Mouse (Mus musculus) brown adipose tissue, adult 24 weeks (tissue): ENCODE measurements around the gene Jund. TPM values are rescaled to one million over a fixed set of nuclear protein-coding genes. Genes with fewer than 3 reads are reported as not detected.

Experiments used
- H3K27ac ChIP-seq: fragments of 200-500 bp; replicated peaks from 2 replicates; pipeline ENCODE4 v1.5.1; 2012; ENCODE audit warnings: low read depth, mild to moderate bottlenecking, low read length
- H3K4me1 ChIP-seq: fragments of 200-500 bp; 2 replicates; pipeline ENCODE4 v1.6.1; 2012; ENCODE audit warnings: low read length, mixed read lengths; ENCODE audit not compliant: control insufficient read depth, insufficient read depth, insufficient read length
- H3K4me3 ChIP-seq: fragments of 200-500 bp; 2 replicates; pipeline ENCODE4 v1.5.1; 2012; ENCODE audit warnings: low read depth, mild to moderate bottlenecking, low read length, moderate library complexity; ENCODE audit not compliant: insufficient read depth
- polyA plus RNA-seq: library from polyadenylated mRNA; stranded (reverse); fragments of >200 nt; gene quantifications from 2 replicates; pipeline ENCODE4 v1.2.4, GENCODE M21; 2012; ENCODE audit not compliant: missing spikeins, insufficient read depth, insufficient read length

The Jund gene
- polyA plus RNA-seq, 1 experiment, result 111 TPM

DNA sequence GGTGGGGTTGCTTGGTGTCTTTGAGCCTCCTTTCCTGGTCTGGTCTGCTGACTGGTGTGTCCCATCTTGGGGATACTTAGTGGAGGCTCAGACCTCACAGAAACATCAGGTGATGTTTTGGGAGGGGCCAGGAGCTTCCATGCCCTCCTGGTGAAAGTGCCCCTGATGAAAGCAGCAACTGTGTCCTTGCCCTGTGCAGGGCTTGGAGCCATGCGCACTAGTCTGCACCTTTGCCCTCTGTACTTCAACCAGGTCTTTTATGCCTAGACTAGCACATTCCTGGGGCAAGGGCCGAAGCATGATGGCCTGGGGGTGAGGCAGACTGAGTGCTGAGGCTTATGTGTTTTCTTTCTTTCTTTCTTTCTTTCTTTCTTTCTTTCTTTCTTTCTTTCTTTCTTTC lies 33.1 kb upstream of the Jund start:
- Histone ChIP-seq H3K4me3 (no peak overlapping the region), H3K27ac (no peak overlapping the region)

DNA sequence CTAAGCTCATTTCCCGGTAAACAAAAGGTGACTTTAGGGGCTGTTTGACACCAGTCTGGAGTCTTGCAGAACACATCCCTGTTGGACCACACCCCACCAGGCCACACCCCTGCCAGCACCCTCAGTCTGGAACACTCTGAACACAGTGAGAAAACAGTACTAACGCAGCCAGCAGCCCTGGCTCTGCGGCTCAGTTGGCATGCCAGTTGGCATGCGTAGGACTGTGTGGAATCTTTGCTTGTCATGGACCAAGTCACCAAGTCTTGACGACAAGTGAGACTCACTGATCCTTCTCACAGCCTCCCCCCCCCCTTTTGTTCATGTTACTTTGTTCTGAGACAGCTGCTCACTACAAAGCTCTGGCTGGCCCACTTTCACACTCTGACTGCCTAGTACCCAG lies 31.7 kb upstream of the Jund start:
- Histone ChIP-seq H3K27ac (no peak overlapping the region), H3K4me1 (0 out of 2 replicates have a peak, but pooled peaks cover 5% of the 10 kb centered on the region), H3K4me3 (no peak overlapping the region)

More for the DNA sequence above, 33.1 kb upstream of the Jund start:
- 0 out of 2 replicates have a peak, but pooled peaks cover 5% of the 10 kb centered on the region for H3K4me1 ChIP-seq

DNA sequence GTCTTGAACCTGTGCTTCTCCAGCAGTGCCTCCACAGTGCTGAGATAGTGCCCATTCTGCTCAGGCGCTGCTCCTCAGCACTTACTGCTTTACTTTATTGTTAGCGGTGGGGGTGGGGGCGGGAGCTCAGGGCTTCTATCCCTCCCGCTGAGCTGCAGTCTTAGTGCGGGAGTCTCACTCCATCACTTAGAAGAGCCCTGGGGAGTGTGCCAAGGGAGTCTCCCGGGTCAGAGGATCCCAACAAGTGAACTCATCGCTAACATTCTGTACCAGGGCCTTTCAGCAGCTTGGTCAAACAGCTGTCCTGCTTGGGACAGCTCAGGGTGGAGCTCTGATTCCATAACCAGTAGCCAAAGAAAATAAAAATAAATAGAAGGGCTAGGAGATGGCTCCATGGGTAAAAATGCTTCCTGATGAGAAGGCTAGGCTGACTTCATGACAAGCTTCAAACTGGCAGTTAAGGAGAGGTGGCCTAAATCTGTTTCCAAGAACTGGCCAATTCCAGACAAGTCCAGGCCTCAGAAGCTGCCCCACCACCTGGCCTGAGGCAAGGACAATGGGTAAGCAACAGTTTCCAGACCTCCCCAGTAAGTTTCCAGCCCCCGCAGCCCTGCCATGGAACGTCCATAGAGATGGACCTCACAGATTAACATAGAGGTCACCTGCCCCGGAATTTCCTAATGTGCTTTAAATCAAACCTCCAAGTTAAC lies 27.0 kb upstream of the Jund start:
- Histone ChIP-seq H3K4me3 (no peak overlapping the region), H3K27ac (no peak overlapping the region), H3K4me1 (peaks cover 12% of the 10 kb centered on the region)

DNA sequence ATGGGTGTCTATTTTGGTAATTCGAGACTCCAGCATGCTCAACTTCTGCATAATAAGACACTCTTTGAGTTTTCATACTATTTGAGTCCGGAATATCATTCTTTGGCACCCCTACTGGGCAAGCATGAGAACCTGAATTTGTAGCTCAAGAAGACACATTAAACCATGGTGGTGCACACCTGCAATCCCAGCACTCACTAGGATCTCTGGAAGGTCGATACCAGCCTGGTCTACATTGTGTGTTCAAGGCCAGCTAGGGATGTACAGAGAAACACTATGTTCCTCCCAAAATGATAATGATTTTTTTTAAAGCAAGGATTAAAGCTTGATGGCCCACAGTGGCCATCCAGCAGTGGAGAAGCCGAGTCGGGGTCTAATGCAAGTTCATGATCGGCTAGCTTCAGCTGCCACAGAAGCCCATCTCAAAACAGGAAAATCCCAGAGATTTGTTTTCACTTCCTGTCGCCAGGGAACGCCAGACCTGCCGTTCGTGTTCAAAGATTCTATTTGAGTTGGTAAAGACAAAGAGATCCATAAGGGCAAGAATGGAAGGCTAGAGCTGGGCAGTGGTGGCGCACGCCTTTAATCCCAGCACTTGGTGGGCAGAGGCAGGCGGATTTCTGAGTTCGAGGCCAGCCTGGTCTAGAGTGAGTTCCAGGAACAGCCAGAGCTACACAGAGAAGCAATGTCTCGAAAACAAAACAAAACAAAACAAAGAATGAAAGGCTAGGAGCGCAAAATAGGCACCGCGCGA lies 26.2 kb upstream of the Jund start:
- peaks cover 11% of the 10 kb centered on the region for H3K4me1 ChIP-seq
- peak overlapping the region; percentile 48 for H3K4me3 ChIP-seq
- H3K27ac ChIP-seq, result peak overlapping the region; percentile 72

DNA sequence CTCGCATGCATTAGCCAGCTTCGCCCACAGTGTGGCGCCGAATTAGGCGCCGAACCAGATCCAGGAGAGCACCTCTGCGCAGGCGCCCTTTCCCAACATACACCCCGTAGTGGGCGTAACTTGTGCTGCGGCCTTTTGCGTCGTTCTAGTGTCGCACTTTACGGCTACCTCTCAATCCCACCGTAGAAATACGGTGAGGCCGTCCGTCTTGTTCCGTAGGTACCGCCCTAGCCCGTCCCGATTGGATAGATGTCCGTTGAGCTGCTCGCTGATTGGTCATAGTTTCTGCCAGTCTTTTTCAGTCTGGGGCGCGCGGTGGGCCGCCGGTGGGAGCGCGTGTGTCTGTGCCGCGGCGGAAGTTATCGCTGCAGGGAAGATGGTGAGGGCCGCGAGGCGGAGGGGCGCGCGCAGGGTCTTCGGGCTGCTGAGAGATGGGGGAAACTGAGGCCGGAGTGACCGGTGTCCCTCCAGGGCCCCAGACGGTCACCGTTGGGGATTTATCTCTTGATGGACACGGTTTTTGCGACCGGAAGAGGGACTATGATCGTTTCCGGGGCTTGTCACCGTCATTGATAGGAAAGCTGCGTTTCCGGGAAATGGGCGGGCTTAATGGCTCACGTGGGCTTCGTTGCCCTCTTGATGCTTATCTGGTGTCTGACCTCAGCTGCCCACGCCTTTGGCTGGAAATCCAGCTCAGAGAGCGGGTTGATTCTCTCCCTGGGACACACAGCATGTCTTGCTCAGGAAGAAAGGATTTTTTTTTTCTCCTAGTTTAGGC lies 25.5 kb upstream of the Jund start, which contains the start of gene Lsm4:
Lsm4 (plus strand) TSS at position 170 of the 778 bp plus-strand sequence.
- Histone ChIP-seq H3K27ac (peak within 1 kb of the TSS; percentile 97), H3K4me3 (peak within 1 kb of the TSS; percentile 77), H3K4me1 (peaks cover 11% of the 10 kb centered on the region)

DNA sequence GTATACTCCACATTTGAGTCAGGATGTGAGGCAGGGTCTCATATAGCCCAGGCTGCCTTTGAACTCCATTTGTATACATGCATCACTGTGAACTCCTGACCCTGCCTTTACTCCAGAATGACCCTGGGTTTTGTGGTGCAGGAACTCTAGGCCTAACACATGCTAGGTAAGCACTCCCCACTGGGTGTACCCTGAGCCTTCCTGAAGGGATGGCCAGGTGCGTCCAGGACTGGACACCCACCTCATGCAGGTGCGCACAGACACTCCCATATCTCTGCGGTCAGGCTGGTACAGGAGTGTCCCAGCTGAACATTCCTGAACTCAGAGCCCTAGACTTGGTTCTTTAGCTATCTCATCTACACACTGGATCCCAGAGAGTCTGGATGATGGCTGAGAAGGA lies 24.6 kb upstream of the Jund start:
- peak overlapping the region; percentile 96 for H3K27ac ChIP-seq
- peak overlapping the region; percentile 54 for H3K4me3 ChIP-seq
- peaks cover 11% of the 10 kb centered on the region for H3K4me1 ChIP-seq

DNA sequence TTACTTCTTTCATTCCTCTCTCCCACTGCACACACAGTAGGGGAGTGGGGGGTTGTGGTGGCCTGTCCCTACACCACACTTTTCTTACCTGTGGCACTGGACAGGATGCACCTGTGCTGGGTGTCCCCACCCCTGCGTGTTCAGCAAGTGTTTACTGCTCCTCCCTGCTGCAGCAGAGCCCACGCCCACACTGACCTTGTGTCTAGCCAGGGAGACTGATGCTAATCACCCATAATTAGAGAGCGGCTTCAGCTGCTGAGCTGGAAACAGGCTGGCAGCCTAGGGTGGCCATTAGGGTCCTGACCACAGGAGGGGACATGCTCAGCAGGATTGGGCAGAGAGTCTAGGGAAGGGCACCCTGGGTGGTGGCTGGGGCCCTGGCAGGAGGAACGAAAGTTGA lies 24.0 kb upstream of the Jund start:
- no peak overlapping the region for H3K4me3 ChIP-seq
- H3K27ac ChIP-seq, result peak overlapping the region; percentile 96
- peaks cover 11% of the 10 kb centered on the region for H3K4me1 ChIP-seq

DNA sequence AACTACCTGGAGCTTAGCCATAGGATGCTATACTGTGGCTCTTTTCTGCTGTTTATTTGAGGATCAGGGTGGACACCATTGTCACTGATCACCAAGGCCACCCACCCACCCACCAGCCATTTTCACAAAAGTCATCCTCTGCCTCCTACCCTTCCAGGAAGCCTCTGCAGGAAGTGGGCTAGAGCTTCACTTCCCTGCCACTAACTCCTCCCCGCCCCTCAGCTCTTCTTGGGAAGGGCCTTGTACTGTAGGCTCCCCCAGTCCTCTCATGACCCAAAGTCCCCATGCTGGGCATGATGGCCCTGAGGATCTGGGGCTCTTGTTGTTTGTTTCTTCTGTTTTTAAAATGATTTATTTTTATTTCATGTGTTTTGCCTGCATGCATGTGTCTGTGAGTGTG lies 23.4 kb upstream of the Jund start:
- 0 out of 2 replicates have a peak overlapping the region, but pooled peaks have one; percentile 11 for H3K27ac ChIP-seq

DNA sequence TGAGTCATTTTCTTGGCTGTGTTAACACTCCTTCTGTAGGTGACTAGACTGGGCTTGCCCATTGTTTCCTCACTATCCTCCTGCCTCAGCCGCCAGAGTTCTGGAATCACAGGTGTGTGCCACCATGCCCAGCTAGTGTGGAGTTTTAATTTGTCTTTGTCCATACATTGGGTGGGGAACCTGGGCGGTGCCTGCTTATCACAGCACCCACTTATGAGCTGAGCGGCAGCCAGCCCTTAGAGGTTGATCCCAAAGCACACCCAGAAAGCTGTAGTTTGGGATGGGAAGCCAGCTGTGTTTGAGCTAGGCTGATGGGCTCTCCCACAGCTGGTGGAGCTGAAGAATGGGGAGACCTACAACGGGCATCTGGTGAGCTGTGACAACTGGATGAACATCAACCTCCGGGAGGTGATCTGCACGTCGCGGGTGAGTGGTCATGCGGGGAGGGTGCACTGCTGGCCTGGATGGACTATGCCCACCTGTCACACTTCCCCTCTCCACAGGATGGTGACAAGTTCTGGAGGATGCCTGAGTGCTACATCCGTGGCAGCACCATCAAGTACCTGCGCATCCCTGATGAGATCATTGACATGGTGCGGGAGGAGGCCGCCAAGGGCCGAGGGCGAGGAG lies 21.2 kb upstream of the Jund start:
- Histone ChIP-seq H3K27ac (no peak overlapping the region), H3K4me3 (no peak overlapping the region), H3K4me1 (peaks cover 11% of the 10 kb centered on the region)

More for the DNA sequence above, 23.4 kb upstream of the Jund start:
- Histone ChIP-seq H3K4me1 (peaks cover 11% of the 10 kb centered on the region), H3K4me3 (no peak overlapping the region)

DNA sequence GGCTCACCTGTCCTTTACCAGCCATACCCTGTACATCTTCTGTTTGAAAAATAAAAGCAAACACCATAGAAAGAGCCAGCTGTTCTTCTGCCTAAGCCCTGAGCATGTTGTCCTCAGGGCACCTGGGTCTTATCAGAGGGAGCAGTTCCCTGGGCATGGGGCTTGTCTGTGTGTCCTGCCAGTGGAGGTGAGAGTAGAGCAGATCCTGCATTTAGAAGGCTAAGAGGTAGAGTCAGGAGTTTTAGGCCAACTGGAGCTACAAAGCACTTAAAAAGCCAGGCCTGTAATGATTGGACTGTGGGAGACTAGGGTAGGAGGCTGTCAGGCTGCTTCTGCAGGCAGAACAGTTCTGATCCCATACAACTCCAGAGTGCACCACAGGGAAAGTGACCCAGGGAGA lies 20.1 kb upstream of the Jund start:
- no peak overlapping the region for H3K4me3 ChIP-seq
- H3K27ac ChIP-seq, result no peak overlapping the region
- peaks cover 11% of the 10 kb centered on the region for H3K4me1 ChIP-seq

DNA sequence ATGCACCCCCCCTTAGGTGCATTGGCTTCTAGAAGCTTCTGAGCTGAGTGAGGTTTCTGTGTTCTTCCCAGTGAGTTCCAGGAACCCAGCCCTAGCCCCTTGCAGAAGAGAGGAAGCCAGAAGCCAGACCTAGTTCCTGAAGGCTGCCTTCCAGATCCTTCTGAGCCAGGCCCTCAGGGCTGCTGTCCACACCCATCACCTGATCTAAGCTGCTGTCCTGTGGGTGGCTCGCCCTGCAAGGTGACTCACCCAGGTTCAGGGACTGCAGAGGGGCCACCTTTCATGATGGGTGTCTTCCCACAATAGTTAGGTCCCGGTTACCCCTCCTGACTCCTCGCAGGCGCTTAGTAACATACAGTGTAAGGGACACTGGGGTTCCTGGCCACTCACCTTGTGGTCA lies 19.3 kb upstream of the Jund start:
- Histone ChIP-seq H3K4me1 (peaks cover 6% of the 10 kb centered on the region; the same call in 1 of the 2 replicates), H3K27ac (no peak overlapping the region), H3K4me3 (no peak overlapping the region)

DNA sequence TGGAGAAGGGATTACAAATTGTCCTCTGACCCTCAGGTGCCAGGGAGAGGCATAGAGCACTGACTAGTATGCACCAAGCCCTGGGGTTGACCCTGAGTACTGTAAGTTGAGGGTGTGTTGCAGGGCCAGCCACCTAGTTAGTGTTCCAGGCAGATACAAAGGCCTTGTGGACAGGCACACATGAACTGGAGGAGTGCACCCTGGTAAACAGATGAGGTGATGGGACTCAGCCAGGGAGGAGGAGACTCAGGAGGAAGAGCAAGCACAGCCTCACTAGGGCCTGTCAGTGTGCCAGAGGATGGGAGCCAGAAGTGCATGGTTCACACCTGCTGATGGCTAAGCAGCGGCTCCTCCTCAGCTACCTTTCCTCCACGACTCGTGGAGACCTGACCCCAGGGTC lies 18.7 kb upstream of the Jund start:
- H3K4me1 ChIP-seq, result no peaks in the 10 kb centered on the region
- H3K27ac ChIP-seq, result no peak overlapping the region
- no peak overlapping the region for H3K4me3 ChIP-seq

DNA sequence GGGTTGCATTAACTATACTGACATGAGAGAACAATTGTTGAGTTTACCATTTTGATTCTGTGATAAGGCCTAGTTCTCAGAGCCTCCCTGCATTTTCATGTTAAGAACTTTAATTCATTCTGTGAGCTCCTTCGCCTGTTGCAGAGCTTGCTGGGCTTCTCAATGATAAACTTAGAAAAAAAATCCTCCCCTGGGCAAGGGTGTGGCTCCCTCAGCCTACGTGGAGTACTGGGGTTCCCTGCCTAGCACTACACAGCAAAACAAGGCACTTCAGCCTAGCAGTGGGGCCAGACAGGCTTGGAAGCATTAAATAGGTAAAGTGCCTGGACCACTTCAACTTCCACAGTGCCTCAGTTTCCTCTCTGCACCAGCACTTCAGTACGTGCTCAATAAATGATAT lies 17.3 kb upstream of the Jund start:
- Histone ChIP-seq H3K4me1 (no peaks in the 10 kb centered on the region), H3K4me3 (no peak overlapping the region), H3K27ac (no peak overlapping the region)

DNA sequence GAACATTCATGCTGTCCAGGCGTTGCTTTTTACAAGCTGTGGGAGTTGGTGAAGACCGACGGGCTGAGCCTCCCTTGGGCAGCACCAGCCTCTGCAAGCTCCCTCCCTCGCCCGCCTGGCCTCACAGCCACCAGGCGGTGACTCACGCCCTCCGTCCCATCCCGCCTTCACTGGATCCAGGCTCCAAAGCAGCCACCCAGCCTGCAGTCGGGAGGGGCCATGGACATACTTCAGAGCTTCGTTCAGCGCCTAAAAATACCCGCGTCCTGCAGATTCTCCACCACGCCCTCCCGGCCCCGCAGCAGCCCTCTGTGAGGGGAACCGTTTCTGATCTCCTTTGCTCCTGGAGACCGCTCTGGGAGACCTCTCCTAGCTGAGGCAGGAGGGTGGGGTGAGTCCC lies 16.6 kb upstream of the Jund start:
- H3K4me1 ChIP-seq, result no peaks in the 10 kb centered on the region
- no peak overlapping the region for H3K4me3 ChIP-seq
- no peak overlapping the region for H3K27ac ChIP-seq

DNA sequence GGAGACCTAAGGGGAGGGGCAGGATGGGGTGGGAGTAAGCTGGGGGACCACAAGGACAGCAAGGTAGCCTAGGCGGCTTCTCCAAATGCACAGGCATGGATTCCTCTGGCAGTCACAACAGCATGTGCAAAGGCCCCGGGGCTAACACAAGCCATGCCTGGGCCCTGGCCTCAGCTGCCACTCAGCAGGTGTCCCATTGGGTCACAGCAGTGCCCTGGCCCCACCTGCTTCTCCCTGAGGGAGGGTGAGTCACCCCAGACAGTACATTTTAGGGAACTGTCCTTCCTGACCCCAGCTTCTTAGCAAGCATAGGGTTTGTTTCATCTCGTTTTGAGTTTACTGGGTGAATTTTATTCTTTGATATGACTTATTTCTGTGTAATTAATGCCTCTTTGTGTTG lies 16.1 kb upstream of the Jund start:
- H3K4me1 ChIP-seq, result peaks cover 3% of the 10 kb centered on the region; the same call in 1 of the 2 replicates
- no peak overlapping the region for H3K4me3 ChIP-seq
- H3K27ac ChIP-seq, result no peak overlapping the region
